Comparison of ENCODE assay signal across 22 mouse cellular contexts in genomic region chr9:83258986-83259385, GRCm38 (mm10).
DNase-seq lines count a peak whose midpoint lies in the region; TF ChIP-seq lines count a peak whose summit lies in the region.
"Had no signal": no experiment of that assay in that cellular context is flagged by ENCODE, and none has a peak within 500 bp of the region (broad histone marks: within the 10 kb centered on the region; RNA-seq: fewer than 3 reads in every experiment).

No protein-coding gene starts in this region.

- H3K27ac ChIP-seq in gastrocnemius, adult 2 months, result peak overlapping the region; percentile 35
- H3K27ac ChIP-seq: forebrain, embryonic 12.5 days; heart, embryonic 15.5 days; hindbrain, embryonic 10.5 days; hindbrain, postnatal 0 days; kidney, postnatal 0 days; limb, embryonic 10.5 days; midbrain, embryonic 15.5 days had no signal

- no peak for TF ChIP-seq CTCF in gastrocnemius, adult 2 months (IDR thresholded peaks at IDR 0.05)

- intact Hi-C loops in gastrocnemius, adult 2 months (cut with DNase I), result no loop called here
- intact Hi-C loops in gastrocnemius, postnatal 36 days (cut with DNase I), result no loop called here
- intact Hi-C loops in heart, postnatal 36 days (cut with DNase I), result no loop called here

- no peak overlapping the region for H3K4me3 ChIP-seq in gastrocnemius, adult 2 months
- H3K4me3 ChIP-seq: forebrain, embryonic 12.5 days; heart, adult 2 months; heart, embryonic 15.5 days; hindbrain, embryonic 10.5 days; limb, embryonic 10.5 days; midbrain, embryonic 15.5 days; myocyte had no signal

- DNase-seq in gastrocnemius, adult 2 months, result no peak
- no peak for DNase-seq in gastrocnemius, postnatal 36 days
- DNase-seq in right cerebral cortex, postnatal 25 days, result peak; percentile 26
- no peak for DNase-seq in right cerebral cortex, postnatal 4 days
- peak; percentile 15 to 24 for DNase-seq in layer of hippocampus, adult 8-10 months (ENCODE audit: low spot score in 2 of 2)
- DNase-seq in embryo, embryonic 11 days, result no peak
- DNase-seq in heart, postnatal 36 days, result no peak
- DNase-seq: adrenal gland, postnatal 10 days; cerebellum, adult 11-12 months; gastrocnemius, postnatal 10 days; heart, adult 2 months; liver, postnatal 0 days; lung, postnatal 14 days; thymus, postnatal 25 days had no signal

Comparison
In these comparisons a context has a peak if more than half of its experiments do, and no peak if none do; other contexts are left out.
1. DNase-seq: peak in right cerebral cortex, postnatal 25 days (single experiment) and layer of hippocampus, adult 8-10 months (2 of 2); none in gastrocnemius, adult 2 months (single experiment), gastrocnemius, postnatal 36 days (0 of 2), right cerebral cortex, postnatal 4 days (single experiment), embryo, embryonic 11 days (single experiment) and heart, postnatal 36 days (0 of 2).